Mouse (Mus musculus) ES-Bruce4 (cell line): ENCODE data around the gene Pitpnc1.

ENCODE experiments used
- CTCF ChIP-seq: IDR thresholded peaks from one replicate; pipeline ENCODE4 v1.8.1; 2011; ENCODE audit warnings: low read depth, low read length
- EP300 ChIP-seq: IDR thresholded peaks from 2 replicates; pipeline ENCODE4 v1.6.1; 2011; ENCODE audit warnings: low read depth, low read length; ENCODE audit not compliant: insufficient read depth
- POLR2A ChIP-seq: IDR thresholded peaks from one replicate; pipeline ENCODE4 v1.8.1; 2011; ENCODE audit warnings: low read length; ENCODE audit not compliant: insufficient read depth

DNA sequence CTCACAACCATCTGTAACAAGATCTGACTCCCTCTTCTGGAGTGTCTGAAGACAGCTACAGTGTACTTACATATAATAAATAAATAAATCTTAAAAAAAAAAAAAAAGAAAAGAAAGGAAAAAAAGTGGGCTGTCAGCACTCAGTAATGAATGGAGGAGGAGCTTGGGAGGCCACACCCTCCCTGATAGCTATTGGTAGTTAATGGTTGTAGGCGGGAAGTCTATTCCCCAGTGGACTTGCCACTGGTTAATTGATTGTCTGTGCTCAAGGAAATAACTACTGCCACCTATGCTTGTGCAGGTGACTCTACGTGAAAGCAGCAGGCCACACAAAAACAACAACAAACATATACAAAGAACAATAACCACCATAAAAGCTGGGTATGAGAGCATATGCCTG is 45.9 kb upstream of the Pitpnc1 start:
- TF ChIP-seq CTCF = no peak
- no peak for TF ChIP-seq POLR2A
- no peak for TF ChIP-seq EP300
